Mouse (Mus musculus) R1 (cell line): ENCODE data around the gene Pitpna.

Source experiments
- DNase-seq: peaks from one replicate; pipeline ENCODE4 v3.0.0-alpha.2; 2018; ENCODE audit warnings: low read depth, low spot score

The Pitpna gene

DNA sequence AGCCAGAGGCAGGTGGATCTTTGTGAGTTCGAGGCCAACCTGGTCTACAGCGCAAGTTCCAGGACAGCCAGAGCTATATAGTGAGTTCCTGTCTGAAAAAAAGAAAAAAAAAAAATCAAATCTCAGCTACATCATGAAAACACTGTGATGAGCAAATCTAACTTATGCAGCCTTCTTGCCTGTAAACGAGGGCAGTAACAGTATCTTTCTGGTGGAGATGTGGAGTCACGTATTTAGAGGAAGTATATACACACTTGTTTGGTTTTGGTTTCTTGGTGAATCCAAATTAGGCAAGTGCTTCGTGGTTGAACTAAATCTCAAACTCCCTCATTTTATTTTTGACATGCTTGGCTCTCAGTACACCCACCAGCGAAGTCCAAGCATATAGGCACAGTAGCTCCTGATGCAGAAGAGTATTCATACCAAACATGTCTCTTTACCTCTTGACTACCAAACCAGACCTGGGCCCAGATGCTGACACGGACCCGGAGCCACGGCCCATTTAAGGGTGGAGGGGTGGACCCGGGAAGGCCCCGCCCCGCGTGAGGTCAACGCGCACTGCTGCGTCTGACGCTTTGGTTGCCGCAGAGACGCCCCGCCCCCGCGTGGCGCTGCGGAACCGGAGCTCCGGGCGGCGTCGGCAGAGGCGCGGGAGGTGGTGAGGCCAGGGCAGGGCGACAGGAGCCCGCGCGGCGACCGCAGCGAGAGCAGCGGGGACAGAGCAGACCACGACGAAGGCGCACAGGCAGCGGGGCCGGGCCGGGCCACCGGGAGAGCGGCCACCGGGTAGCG is at the start of gene Pitpna:
TSS of gene Pitpna (plus strand) at position 605 of the 792 bp plus-strand sequence.
- peak; percentile 91 for DNase-seq

DNA sequence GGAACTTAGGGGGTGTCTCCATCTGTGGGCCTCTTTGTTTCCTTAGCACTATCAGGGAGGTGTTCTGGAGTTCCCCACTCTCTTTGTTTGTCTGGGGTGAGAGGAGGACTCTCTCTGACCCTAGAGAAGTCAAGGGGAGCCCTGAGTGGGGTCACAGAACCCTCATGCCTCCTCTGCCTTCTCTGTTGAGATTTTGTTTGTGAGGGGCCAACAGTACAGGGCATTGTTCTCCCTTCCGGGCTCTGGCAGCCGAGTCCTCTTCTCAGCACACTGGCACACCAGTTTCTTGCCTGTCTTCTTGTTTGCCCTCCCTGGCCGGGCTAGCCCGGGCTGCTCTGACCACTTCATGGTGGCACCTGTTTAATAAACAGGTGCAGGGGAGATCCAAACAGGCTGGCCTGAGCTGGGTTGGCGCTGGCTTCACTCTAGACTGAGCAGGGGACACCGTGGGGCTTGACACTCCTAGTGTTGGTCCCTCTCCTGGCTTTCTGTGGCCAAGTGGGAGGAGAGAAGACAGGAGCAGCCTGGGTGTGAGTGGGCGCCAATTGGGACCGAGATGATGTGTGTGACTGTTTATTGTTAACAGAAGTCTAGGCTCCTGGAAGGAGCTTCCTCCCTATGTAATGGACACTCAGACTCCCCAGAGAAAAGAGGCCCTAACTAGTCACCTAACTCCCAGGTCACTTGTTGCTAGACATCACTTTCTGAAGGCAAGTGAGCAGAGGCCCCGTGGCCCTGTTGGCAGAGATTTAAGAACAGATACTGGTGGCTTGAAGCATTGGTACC is 49.5 kb upstream of the Pitpna start:
- DNase-seq, result no peak

DNA sequence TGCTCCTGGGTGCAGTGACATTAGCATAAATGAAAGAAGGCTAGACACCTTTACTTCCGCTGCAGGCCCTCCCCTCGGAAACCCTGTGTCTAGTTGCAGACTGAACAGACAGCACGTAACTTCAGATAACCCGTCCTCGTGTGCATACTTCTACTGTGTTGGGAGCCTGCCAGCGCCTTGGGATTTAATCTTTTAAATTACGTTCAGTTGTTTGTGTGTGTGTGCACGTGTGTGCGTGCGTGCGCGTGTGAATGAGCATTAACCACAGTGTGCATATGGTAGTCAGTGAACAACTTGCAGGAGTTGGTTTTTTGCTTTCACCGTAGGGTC is 49.0 kb upstream of the Pitpna start:
- DNase-seq, result no peak

DNA sequence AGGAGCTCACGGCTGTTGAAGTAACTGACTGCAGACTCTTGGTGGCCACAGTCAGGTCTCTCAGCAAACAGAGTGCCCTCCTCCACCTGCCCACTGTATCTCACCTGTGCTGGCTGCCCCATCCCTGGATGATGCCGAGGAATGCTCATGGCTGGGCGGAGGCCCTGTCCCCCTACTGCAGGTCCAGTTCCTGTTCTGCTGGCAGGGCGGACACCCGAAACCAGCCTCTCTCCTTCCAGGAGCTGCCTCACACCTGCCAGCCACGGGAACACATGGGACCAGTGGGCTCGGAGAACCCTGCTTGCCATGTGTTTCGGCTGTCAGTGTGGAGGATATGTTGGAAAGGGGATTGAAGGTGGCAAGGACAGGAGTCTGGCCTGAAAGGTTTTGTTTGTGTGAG is 47.7 kb upstream of the Pitpna start:
- DNase-seq, result no peak

DNA sequence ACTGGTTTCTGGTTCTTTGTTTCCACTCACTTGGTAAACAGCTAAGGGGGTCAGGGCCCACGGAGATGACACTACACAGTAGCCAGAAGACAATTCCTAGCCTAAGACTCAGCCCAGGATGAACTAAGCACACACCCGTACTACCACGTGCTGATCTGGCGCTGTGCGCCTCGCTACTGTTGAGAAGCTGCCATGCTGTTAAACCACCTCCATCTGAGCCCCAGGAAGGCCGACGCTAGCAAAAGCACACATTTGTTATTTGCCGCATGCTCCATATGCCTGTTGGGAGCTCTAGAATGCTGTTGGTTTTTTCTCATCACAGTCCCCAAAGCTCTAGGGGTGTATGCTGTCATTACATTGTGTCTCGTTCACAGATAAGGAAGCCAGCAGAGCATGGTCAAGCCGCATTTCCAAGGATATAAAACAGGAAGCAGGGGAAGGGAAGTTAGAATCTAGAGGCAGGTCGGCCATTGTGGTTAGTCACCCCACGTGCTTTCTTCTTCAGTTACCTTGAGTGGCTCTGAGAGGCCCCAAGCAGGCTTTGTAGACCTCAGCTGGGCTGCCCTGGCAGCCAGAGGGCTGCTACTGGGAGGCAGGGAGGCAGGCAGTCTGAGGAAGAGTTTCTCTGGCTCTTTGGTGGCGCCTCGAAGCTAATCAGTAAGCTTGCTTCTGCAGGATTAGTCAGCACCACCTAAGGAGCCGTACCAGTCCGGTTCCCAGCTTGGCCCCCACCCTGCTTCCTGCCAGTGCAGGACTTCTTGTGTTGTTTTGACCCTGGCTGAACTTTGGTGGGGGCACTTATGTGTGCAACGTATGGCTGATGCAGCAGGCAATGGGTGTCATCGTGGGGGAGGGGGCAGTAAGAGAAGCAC is 47.0 kb upstream of the Pitpna start:
- peak; percentile 29 for DNase-seq

DNA sequence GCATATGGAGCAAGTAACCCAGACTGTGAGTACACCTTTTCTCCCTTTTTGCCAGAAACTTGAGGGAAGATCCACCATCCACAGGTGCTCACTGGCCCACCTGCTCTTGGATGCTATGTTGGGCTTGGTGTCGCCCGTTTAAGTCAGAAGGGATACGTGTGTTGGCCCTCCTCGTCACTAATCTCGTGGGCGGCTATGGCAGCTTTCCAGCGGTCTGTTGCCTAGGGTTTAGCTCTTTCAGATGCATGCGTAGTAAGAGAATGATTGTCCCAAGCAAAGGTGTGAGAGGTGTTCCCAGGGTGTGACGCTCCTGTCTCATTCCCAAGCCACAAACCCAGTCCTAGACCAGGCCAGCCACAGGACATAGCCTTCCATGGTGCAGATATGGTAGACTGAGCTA is 43.2 kb upstream of the Pitpna start:
- no peak for DNase-seq

DNA sequence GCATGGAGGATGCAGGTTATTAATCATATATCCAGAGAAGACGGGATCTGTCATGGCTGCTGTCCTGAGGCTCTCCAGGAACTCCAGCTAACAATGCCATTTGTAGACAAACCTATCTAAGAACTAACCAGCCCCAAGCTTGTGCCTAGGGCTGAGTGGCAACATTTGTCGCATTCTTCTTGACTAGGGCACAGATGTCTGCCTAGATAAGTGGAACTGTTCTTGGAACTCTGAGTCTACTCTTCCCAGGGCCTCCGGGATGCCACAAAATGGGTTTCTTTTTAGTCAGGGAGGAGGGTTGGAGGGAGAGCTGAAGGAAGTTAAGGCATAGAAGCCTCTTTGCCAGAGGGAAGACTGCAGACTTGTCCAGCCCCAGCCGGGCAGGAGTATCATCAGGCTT is 41.8 kb upstream of the Pitpna start:
- DNase-seq, result no peak

DNA sequence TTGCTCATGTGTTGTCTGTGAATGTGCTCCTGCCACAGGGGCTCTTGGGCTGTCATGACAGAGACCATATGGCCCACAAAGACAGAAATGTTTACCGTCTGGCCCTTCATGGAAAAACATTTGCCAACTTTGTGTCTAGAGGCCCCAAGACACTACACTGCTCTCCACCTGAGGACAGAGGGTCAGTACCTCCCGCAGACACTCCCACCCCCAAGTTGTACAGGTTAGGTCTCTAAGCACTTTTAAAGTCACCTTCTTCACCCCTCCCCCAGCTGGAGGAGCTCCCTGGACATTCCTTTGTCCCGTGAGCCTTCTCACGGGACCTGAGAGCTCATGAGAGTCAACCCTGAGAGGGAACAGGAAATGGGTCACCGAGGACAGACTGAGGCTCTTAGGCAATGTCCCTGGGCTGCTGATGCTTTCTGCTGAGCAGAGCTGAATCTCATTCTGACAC is 38.2 kb upstream of the Pitpna start:
- DNase-seq, result no peak

DNA sequence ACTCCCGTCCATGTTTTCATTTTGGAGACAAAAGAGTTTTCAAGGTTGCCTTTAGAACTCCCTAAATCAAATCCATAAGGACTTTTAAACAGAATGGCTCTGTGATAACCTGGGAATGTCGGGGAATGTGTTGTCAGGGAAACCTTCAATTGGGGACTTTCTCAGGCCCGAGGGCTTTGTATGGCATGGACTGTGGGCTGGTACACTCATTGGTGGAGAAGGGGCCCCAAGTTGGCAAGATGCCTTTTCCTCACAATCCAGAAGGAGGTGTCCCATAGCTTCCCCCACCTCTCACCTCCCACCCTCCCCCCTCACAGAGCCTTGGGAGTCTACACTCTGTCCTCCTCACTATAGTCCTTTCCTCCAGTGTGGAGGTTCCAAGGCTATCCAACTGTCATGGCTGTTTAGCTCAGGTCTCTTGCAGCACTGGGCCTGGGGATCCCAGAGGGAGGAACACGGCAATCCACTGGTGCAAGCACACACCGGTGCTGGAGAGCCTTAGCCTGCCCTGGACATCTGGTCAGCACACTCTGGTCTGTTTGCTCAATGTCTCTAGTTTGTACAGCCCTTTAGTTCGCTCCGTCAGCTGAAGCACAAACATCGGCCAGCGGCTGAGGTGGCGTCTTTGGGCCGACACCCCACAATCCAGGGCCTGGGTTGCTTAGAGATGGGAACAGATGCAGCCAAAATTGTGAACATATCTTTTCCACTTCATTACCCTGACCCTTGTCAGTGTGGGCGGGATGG is 37.5 kb upstream of the Pitpna start:
- no peak for DNase-seq

DNA sequence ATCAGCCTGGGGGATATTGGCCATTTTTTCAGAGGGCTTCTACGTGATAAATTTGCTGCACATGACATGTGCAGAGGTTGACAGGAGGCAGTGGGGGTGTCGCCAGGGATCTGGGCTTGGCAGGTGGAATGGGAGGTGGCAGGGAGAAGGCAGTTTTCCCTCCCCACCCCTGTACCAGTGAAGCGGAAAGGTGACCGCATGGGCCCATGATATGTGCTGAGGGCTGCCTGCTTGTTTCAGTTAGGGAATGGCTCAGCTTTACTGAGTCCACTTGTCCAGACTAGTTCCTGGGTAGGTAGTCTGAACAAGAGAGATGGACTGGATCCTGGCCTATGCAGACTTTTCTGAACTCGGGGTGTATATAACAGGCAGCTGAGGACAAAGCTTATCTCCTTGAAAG is 36.6 kb upstream of the Pitpna start:
- no peak for DNase-seq

DNA sequence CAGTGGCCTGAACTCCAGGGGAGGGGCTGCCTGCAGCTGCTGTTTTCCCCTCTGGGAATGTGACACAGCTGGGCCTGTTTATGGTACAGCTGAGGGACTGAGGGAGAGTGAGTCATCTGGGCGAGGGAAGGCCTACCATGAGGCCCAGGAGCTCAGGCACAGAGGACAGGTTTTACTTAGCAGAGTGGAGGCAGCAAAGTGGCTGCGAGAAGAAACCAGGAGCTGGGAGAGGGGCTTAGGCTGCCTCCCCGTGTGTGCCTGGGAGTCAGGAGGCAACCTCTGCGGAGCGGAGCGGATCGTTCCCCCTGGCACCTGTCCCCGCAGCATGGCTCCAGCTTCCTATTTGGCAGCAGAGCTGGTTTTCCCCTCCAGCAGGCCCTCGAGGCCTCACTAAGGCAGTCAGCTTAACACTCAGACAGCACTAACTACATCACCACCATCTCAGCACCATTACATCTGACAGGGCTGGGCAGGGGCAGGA is 35.9 kb upstream of the Pitpna start:
- no peak for DNase-seq

DNA sequence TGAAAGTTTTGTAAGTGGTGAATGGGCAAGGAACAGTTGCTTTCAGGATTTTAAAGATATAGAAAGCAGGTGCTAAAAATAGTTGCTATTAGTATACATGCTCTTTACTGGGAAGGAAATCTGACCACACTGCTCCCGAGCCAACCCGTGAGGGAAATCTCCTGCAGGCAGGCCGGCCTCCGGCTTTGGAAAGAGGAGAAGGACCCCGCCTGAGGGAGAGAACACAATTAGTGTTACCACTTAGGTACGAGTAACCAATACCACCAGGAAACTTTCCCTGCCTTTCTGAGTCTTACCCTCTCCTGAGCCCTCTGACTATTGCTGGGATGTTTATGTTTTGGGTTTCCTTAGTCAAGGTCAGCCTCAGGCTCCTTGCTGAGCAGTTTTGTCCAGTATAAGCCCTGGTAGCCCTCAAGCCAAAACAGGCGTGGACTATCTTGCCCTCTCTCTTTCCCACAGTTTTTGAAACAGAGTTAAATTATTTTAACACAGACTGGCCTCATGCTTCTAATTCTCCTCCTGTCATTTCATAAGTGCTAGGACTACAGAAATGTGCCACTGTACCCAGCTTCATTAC is 34.9 kb upstream of the Pitpna start:
- no peak for DNase-seq

DNA sequence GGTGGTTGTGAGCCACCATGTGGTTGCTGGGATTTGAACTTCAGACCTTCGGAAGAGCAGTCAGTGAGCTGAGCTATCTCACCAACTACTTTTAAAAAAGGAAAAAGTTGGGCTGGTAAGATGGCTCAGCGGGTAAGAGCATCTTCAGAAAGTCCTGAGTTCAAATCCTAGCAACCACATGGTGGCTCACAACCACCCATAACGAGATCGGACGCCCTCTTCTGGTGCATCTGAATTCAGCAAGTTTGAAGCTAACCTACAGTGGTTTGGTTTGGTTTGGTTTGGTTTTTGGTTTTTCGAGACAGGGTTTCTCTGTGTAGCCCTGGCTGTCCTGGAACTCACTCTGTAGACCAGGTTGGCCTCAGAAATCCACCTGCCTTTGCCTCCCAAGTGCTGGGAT is 31.9 kb upstream of the Pitpna start:
- peak; percentile 59 for DNase-seq

DNA sequence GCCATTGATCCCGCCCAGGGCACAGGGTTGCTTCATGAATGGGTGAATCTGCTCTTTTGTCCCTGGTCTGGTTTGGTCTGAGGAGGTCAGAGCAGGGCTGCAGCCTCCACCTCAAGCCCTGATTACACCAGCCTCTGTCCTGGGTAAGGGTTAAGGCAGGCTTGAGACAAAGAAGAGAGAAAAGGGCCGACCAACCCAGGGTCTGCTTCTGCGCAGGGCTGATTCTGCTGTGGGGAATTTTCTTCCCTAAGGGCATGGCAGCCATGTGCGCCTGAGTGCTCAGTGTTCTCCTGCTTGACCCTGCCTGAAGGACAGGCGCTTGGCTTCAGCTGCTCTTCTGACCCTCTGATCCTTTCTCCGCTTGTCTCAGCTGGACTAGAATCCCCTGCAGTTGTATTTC is 30.8 kb upstream of the Pitpna start:
- peak; percentile 41 for DNase-seq

DNA sequence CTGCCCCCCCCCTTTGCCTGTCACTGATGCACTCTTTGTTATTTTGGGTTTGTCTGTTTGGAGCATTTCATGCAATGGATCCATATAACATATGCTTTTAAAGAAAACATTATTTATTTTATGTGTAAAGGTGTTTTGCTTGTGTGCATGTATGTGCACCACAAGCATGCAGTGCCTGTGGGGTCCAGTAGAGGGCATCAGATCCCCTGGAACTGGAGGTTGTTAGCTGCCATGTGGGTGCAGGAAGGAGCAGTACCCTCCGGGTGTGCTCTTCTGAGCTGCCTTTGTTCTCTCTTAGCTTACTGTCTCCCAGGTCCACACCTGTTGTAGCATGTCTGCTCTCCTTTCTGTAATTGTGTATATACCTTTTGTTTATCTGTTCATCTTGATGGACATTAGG is 29.8 kb upstream of the Pitpna start:
- DNase-seq, result peak; percentile 87

DNA sequence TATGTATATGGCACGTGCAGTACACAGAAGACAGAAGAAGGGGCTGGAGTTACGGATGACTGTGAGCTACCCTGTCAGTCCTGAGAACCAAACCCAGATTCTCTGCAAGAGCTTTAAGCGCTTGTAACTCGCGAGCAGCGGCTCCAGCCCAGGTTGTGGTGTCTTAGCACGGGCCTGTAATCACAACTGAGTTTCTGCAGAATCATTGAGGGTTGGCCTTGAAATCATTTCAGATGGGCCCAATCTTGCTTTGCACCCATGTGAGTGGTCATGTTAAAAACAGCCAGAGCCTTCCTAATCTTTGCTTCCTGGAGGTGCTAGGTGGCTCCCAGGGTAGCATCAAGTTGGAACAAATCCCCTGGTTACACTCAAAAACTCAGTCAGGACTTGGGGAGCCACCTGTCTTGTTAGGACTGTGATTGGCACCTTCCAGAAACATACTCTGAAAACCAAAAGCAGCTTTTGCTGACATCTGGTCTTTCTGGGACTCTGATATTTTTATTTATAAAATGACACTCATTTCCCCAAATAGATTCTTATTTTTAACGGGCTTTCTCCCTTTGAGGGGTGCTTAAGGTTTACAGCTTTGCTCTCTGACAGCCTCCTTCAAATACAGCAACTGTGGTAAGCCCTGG is 27.9 kb upstream of the Pitpna start:
- no peak for DNase-seq

DNA sequence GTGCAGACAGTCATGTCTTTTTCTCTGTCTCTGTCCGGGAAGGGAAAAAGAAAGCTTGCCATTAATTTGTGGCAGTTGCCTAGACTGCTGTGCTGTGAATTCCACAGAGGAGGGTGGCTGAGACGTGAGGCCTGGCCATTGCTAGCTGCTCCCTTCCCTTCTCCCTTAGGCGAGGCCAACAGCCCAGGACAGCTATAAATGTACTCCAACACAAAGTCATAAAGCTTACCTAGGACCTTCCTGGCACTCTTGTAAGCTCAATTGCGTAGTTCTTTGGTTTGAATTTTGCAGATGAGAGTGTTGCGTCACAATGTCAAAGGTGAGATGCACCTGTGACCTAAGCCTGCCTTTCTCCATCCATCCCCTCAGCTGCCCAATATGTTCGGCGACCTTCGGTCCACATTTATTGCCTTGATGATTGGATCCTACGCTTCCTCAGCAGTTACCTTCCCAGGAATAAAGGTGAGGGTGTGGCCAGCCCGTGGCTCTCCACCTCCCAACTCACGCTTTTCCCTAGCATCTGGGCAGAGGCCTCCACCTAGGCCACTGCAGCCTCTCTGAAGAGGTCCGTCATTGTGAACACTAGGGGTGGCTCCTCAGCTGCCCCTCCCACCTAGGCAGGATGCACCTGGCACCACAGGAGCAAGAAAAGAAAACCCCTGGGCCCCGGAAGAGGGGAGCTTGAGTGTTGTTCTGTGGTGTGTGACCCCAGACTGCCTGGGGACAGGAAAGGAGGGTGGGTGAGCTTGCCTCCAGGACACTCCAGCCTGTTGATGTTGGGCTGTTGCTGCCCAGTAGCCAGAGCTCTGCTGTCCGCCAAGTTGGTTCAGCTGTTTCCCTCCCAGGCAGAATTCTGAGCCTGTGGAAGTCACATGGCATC is 27.1 kb upstream of the Pitpna start:
- DNase-seq, result no peak

DNA sequence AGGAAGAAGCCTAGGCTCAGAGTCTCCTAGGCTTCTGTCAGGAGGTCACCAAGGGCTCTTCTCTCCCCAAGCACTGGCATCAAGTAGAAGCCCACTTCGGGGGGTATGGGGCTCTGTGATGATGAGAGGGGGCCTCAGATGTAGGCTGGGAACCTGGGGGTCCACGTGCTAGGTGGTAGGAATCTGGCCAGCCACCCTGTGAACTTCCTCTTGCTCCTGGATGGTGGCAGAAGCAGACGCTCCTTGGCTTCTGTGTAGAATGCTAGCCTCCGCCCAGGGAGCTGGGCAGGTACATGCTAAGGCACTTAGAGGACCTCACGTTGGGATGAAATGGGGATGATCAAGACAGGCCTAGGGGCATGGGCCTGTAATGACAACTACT is 26.5 kb upstream of the Pitpna start:
- DNase-seq, result no peak

DNA sequence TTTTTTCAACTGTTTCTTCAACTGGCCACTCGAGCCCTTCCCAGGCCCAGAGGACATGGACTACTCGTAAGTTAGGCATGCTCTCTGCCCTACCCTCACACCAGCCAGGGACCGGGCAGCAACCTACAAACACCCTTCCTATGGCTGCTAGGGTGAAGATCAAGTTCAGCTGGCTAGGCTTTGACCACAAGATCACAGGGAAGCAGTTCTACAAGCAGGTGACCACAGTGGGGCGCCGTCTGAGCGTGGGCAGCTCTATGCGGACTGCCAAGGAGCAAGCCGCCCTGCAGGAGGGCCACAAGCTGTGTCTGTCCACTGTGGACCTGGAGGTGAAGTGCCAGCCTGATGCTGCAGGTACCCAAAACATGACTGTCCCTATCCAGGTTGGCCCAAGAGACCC is 25.1 kb upstream of the Pitpna start:
- no peak for DNase-seq
